Mouse (Mus musculus) cerebellum, postnatal 25 days (tissue): ENCODE data around the gene Olfr522.

Experiments
- DNase-seq, 2 experiments: peaks; one replicate each; pipeline ENCODE4 v3.0.0; 2021; ENCODE audit warnings: mixed read lengths in 2 of 2

The Olfr522 gene

DNA sequence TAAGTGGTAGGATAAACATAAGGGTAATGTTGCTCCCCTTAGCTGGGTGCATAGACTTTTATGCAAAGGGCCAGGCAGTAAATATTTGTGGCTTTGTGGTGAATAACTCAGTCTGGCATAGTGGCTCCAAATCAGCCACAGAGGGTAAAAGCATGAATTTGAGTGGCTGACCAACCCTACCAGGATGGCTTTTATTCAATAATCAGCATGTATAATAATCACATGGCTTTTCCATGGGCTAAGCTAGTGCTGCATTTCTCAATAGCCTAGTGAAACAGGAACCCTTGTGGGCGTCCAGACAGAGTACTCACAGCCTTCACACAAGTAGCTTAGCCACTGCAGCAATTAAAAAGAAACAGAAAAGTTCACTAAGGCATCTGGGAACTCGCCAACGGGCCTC lies 52.6 kb downstream of the Olfr522 start:
- DNase-seq: no peak
